Mouse (Mus musculus): ENCODE data around the gene Dscam.
A peak's percentile ranks its signal among the peaks of the same experiment; 100 is the strongest.

Gene Dscam

DNA sequence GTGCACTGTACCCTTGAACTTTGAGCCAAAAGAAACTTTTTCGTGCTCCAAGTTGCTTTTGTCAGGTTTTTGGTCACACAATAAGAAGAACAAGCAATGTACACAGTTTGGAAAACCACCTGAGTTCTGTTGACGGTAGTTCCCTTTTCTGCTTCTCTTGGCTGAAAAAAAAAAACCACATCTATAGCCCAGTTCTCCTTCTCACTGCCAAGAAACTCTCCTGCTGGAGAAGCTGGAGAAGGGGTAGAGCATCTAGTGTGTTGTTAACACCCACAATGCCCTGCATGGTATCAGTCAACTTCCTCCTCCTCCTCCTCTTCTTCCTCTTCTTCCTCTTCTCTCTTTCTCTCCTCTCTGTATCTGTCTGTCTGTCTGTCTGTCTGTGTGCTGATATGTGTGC lies 65.3 kb downstream of the Dscam start:
- no peak for DNase-seq (ENCODE audit: low read depth, low spot score)

GRCm38 (mm10) chr16:97103046-97103445 lies 67.5 kb downstream of the Dscam start:
- DNase-seq (ENCODE audit: low read depth, low spot score) = no peak

GRCm38 (mm10) chr16:97100091-97100490 lies 70.5 kb downstream of the Dscam start:
- peak; percentile 6 for DNase-seq (ENCODE audit: low read depth, low spot score)

GRCm38 (mm10) chr16:97098508-97098907 lies 72.0 kb downstream of the Dscam start:
- DNase-seq (ENCODE audit: low read depth, low spot score) = peak; percentile 37

DNA sequence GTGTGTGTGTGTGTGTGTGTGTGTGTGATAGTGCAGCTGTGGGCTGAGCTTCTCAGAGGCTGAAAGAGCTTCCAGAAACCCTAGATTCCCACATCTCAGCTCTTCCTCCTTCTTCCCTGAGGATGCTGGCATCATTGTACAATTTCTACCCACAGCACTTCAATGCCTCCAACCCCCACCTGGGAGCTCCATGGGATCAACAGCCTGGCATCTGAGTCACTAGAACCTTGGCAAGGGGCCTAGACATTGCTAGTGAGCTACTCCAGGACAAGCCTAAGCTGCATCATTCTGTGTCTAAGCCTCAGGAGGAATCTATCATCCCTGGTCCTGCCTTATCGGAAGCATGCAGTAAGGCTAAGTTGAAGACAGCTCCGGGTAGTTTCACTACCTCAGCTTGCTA lies 73.8 kb downstream of the Dscam start:
- no peak for DNase-seq (ENCODE audit: low read depth, low spot score)

DNA sequence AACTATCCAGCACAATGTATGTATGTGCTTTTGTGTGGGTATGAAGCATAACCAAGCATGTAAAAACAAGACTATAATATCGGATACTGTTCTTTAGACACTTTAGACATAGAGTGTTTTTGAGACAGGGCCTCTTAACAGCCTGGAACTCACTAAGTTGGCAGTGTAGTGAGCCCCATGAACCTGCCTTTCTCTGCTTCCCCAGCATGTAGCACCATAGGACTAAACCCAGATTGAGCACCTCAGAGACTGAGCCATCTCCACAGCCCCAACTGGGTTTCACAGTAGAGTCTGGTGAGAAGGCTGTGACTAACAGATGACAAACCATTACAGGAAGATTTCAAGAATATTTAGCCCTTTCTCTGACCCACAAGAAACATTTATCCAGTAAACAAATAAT lies 75.1 kb downstream of the Dscam start:
- DNase-seq (ENCODE audit: low read depth, low spot score) = no peak

- DNase-seq (ENCODE audit: low read depth, low spot score) = peak; percentile 20
Measured at GRCm38 (mm10) chr16:97089339-97089738, 81.2 kb downstream of the Dscam start.

- DNase-seq (ENCODE audit: low read depth, low spot score) = no peak
Measured at GRCm38 (mm10) chr16:97083694-97084093, 86.9 kb downstream of the Dscam start.

DNA sequence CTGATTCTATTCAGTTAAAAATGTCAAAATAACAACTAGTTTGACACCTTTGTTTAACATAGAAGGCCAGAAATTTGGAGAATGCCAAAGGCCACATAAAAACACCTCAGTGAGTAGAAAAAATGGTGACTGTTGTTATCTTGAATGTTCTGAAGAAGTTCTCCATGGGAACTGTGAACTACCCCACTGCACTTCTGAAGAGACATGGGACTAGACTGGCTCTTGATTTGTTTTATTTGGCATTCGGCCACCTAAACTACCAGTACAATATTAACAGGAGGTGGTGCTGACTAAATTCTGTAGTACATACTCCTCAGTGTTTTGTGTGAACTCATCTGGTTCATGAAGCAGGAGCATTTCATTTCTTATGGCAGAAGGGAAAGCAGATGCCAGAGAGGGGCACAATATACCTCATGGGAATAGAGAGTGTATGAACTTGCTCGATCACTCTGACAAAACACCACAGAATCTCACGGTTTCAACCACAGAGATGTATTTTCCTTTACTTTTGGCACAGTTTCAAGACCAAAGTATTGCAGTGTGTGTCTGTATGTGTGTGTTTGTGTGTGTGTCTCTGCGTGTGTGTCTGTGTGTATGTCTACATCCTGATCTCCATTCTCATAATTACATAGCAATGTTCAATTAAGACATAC lies 94.5 kb downstream of the Dscam start:
- no peak for DNase-seq (ENCODE audit: low read depth, low spot score)

DNA sequence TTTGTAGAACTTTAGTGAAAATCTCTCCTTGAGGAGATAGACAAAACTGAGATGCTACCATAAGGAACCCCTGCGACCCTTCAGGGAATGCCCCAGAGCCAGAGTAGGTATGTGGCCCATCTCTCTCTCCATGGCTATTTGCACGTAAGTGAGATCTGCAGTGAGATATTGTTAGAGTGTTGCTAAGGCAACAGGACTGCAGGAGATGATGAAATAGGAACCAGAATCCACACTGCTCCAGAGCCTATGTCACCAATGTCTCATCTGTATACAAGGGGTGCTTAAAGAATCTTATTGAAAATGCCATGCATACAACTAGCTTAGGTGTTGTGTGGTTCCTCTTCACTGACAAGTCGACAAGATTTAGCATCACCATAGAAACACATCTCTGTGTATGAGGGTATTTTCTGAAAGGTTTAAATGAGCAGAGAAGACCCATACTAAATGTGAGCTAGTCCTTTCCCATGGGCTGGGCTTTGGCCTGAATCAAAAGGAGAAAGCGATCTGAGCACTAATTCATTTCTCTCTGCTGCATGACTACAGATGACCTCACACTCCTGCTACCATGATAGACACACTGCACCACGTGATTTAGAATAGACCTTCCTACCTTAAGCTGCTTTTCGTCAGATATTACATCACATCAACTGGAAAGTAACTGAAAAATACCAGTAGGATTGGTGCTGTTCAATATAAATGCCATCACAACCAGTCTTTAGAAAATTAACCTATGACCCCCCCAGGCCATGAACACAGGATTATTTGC lies 95.2 kb downstream of the Dscam start:
- DNase-seq (ENCODE audit: low read depth, low spot score) = no peak

- no peak for DNase-seq (ENCODE audit: low read depth, low spot score)
Measured at GRCm38 (mm10) chr16:97073847-97074246, 96.7 kb downstream of the Dscam start.

DNA sequence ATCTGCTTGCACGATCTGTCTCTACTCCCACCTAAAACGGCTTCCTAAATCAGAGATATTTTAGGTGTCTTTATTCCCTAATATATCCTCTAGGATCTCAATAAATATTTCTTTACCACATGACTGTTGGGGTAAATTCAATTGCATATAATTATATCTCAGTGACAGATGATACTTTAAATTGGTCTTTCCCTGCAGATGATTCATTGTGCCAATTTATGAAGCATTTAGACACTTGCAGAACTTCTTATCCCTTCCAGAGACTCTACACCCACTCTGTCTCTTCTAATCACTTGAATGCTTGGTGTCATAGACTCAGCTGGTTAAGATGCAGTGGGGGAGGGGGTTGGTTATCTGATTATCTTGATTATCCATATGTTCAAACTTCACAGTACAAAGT lies 97.9 kb downstream of the Dscam start:
- no peak for DNase-seq (ENCODE audit: low read depth, low spot score)

DNA sequence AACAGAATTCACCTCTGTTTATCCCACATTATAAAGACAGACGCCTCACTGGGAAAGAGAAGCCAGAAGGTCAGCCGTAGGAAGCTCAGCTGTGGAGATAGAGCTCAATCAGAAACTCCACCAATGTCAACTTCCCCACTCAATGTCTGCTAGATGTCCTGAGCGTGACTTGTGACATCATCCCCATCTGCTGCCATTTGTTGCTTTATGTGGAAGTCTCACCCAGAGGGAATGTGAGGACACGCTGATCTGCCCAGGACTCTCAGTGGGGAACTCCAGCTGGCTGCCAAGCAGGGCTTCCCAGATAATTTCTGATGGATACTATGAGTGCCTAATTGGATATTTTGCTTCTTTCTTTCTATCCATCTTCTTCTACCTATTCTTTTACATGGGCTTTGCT lies 103.7 kb downstream of the Dscam start:
- peak; percentile 14 for DNase-seq (ENCODE audit: low read depth, low spot score)

DNA sequence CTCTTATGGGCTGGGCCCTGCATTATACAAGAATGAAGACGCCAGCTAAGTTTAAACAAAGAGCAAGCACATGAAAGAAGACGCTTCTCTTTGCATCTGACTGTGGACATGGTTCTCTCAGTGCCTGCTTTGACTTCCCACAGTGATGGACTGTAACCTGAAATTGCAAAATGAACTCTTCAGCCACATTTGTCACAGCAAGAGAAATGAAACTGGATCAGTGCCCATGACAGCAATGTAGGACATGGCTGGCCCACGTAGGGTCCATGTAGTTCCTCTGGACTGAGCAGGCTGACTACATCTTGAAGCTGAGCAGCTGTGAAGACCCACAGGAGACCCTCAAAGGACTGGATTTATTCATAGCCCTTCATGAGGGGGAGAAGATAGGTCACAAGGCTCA lies 108.3 kb downstream of the Dscam start:
- DNase-seq (ENCODE audit: low read depth, low spot score) = no peak

GRCm38 (mm10) chr16:97061390-97061789 lies 109.2 kb downstream of the Dscam start:
- no peak for DNase-seq (ENCODE audit: low read depth, low spot score)

GRCm38 (mm10) chr16:97060736-97061135 lies 109.8 kb downstream of the Dscam start:
- DNase-seq (ENCODE audit: low read depth, low spot score) = no peak

- no peak for DNase-seq (ENCODE audit: low read depth, low spot score)
Measured at GRCm38 (mm10) chr16:97060276-97060675, 110.3 kb downstream of the Dscam start.

- no peak for DNase-seq (ENCODE audit: low read depth, low spot score)
Measured at GRCm38 (mm10) chr16:97035271-97035670, 135.3 kb downstream of the Dscam start.

DNA sequence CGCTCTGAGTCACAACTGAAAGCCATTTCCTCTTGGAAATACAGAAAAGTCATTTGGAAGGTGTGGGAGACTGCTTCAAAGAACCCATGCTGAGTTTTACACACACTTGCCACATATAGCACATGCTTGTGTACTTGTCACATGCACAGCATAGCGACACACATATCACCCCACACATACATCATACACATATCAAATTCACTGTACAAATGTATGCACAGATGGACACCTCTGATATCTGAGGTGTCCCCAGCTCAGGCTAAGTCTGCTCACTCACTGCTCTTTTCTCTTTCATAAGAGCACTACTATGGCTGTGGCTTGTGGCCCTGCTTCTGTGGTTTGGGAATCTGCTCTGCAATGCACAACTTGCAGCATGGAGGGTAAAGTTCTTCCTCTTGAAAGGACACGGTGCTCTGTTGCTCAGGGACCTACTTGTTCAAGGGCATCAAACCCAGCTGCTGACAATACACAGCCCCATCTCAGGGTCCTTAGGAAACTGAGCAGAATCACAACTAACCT lies 137.0 kb downstream of the Dscam start:
- no peak for DNase-seq (ENCODE audit: low read depth, low spot score)

DNA sequence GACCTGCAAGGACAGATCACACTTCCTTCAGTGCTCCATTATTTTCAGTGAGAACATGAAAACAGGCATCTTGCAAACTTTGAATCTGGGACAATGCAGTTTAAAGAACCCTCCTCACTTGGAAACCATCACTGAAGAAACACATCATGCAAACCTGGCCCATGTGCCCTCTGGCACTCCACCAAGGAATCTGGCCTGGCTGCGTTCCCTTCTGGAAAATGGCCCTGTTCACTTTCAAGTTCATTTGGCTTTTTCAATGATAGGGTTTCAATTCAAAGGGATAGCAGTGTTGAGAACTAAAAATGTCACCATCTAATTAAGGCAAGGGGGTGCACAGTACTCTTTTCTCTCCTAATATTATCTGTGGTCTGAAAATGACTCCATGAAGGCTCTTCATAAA lies 142.9 kb downstream of the Dscam start:
- DNase-seq (ENCODE audit: low read depth, low spot score) = no peak

- DNase-seq (ENCODE audit: low read depth, low spot score) = no peak
Measured at GRCm38 (mm10) chr16:97026803-97027202, 143.7 kb downstream of the Dscam start.

DNA sequence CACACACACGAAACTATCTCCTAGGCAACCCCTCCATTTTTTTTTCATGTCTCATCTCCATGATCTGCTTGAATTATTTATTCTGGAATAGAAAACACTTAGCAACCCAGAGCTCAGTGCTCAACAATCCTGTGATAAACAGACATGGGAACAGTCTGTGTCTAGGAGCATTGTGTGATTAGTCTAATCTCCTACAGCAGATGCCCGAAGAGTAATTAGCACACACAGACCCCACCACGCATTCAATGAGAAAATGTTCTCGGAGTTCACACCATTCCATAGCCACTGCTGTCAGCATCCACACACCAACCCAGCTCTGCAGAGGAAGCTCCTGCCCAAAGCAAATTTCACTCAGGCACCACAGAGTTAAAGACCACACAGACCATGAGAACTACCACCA lies 146.1 kb downstream of the Dscam start:
- no peak for DNase-seq (ENCODE audit: low read depth, low spot score)

DNA sequence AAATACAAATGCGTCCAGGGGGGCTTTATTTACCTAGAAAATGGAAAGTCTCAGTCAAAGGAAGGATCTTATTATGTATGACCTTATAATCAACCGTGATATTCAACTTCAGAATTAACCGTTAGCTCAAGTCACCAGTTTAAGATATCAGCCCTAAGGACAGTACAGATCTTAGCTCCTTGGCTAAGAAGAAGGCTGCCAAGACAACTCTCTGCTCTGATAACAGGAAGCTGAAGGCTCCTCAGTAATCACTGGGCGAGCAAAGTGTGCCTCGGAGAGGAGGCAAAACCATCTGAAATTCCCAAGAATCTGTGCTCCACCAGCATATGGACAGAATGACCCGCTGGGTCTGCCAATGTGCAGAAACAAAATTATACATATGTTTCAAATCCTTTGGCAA lies 149.1 kb downstream of the Dscam start:
- no peak for DNase-seq (ENCODE audit: low read depth, low spot score)

Data from mesoderm, embryonic 11.5 days (tissue).